8 mouse cellular contexts compared by ENCODE assay signal in genomic region chr5:125179735-125180629, GRCm38 (mm10). TPM values are rescaled to one million over a fixed set of nuclear protein-coding genes. Genes with fewer than 3 reads are reported as not detected.
DNase-seq lines count a peak whose midpoint lies in the region; ATAC-seq and TF ChIP-seq lines count a peak whose summit lies in the region.

No protein-coding gene starts in this region.

- intact Hi-C loops in heart, postnatal 14 days (cut with DNase I): loop anchor here (5.0 kb wide), 3 partner anchors 38 to 87 kb away; no protein-coding TSS in a partner anchor

- no peak overlapping the region for H3K27ac ChIP-seq in ES-E14 (ENCODE audit: insufficient read depth, low read depth, low read length, poor library complexity, severe bottlenecking)
- peak overlapping the region; percentile 96 for H3K27ac ChIP-seq in forebrain, embryonic 15.5 days (replicated peaks)
- peak overlapping the region; percentile 97 for H3K27ac ChIP-seq in intestine, embryonic 16.5 days (ENCODE audit: low read length)
- peak overlapping the region; percentile 57; the same call in 1 of the 2 replicates for H3K27ac ChIP-seq in liver, embryonic 16.5 days (ENCODE audit: low read length)
- peak overlapping the region; percentile 96 for H3K27ac ChIP-seq in neural tube, embryonic 14.5 days (ENCODE audit: low read depth, low read length)

- H3K36me3 ChIP-seq in ES-E14 (ENCODE audit: control insufficient read depth, insufficient read depth, low read length, poor library complexity, severe bottlenecking): peaks cover 1% of the 10 kb centered on the region; the same call in 1 of the 2 replicates
- no peaks in the 10 kb centered on the region for H3K36me3 ChIP-seq in forebrain, embryonic 15.5 days
- no peaks in the 10 kb centered on the region for H3K36me3 ChIP-seq in intestine, embryonic 16.5 days (ENCODE audit: control insufficient read depth, insufficient read depth, low read length)
- H3K36me3 ChIP-seq in liver, embryonic 16.5 days (ENCODE audit: control insufficient read depth, insufficient read depth): no peaks in the 10 kb centered on the region
- H3K36me3 ChIP-seq in neural tube, embryonic 14.5 days (ENCODE audit: control insufficient read depth, insufficient read depth, low read length): no peaks in the 10 kb centered on the region

- H3K9me3 ChIP-seq in ES-E14 (ENCODE audit: control insufficient read depth, insufficient read depth, low read depth, low read length): no peaks in the 10 kb centered on the region
- H3K9me3 ChIP-seq in forebrain, embryonic 15.5 days: no peaks in the 10 kb centered on the region
- no peaks in the 10 kb centered on the region for H3K9me3 ChIP-seq in intestine, embryonic 16.5 days (ENCODE audit: control insufficient read depth, low read length)
- H3K9me3 ChIP-seq in liver, embryonic 16.5 days (replicated peaks; ENCODE audit: control insufficient read depth, low read length): no peaks in the 10 kb centered on the region
- no peaks in the 10 kb centered on the region for H3K9me3 ChIP-seq in neural tube, embryonic 14.5 days (ENCODE audit: control insufficient read depth, low read length)

- no peaks in the 10 kb centered on the region for H3K27me3 ChIP-seq in forebrain, embryonic 15.5 days
- no peaks in the 10 kb centered on the region for H3K27me3 ChIP-seq in intestine, embryonic 16.5 days (replicated peaks; ENCODE audit: control insufficient read depth, insufficient read depth, low read length)
- peaks cover 4% of the 10 kb centered on the region; the same call in 1 of the 2 replicates for H3K27me3 ChIP-seq in liver, embryonic 16.5 days (ENCODE audit: control insufficient read depth, insufficient read depth, low read depth, low read length)
- no peaks in the 10 kb centered on the region for H3K27me3 ChIP-seq in neural tube, embryonic 14.5 days (ENCODE audit: control insufficient read depth, insufficient read depth, low read length)

- in situ Hi-C loops in ES-E14 (cut with MboI; ENCODE audit: low sequenced_read_pairs in 2 of 2, unreplicated experiment in 2 of 2): no loop called here

- H3K4me2 ChIP-seq in forebrain, embryonic 15.5 days (replicated peaks): peak overlapping the region; percentile 80
- peak overlapping the region; percentile 91 for H3K4me2 ChIP-seq in intestine, embryonic 16.5 days (ENCODE audit: low read depth, low read length)
- peak overlapping the region; percentile 91 for H3K4me2 ChIP-seq in liver, embryonic 16.5 days (ENCODE audit: low read depth, low read length)
- peak overlapping the region; percentile 95 for H3K4me2 ChIP-seq in neural tube, embryonic 14.5 days (ENCODE audit: low read depth, low read length)

- peaks cover 0 to 35% of the 10 kb centered on the region in 2 experiments; a peak in 2 of 4 replicates for H3K4me1 ChIP-seq in ES-E14 (ENCODE audit: control insufficient read depth in 2 of 2, insufficient read depth in 2 of 2, low read length in 2 of 2, poor library complexity in 1 of 2)
- peaks cover 48% of the 10 kb centered on the region for H3K4me1 ChIP-seq in forebrain, embryonic 15.5 days
- peaks cover 42% of the 10 kb centered on the region for H3K4me1 ChIP-seq in intestine, embryonic 16.5 days (ENCODE audit: control insufficient read depth, insufficient read depth, low read length)
- H3K4me1 ChIP-seq in liver, embryonic 16.5 days (ENCODE audit: control insufficient read depth, low read depth, low read length): peaks cover 25% of the 10 kb centered on the region
- H3K4me1 ChIP-seq in neural tube, embryonic 14.5 days (ENCODE audit: control insufficient read depth, insufficient read depth, low read length): peaks cover 36% of the 10 kb centered on the region

- WGBS in forebrain, embryonic 15.5 days: 8% methylated on average over 25 of the region's 25 CpGs
- 4% methylated on average over 23 of the region's 25 CpGs for WGBS in intestine, embryonic 16.5 days
- 1% methylated on average over 22 of the region's 25 CpGs for whole genome bisulfite sequencing in liver, embryonic 16.5 days (ENCODE audit: insufficient replicate concordance)
- 4% methylated on average over 21 of the region's 25 CpGs for WGBS in neural tube, embryonic 14.5 days

- peak overlapping the region; percentile 68 for H3K9ac ChIP-seq in ES-E14 (ENCODE audit: insufficient read depth, low read depth, low read length, poor library complexity, severe bottlenecking)
- peak overlapping the region; percentile 57 for H3K9ac ChIP-seq in forebrain, embryonic 15.5 days (replicated peaks)
- H3K9ac ChIP-seq in intestine, embryonic 16.5 days (ENCODE audit: low read depth, low read length): peak overlapping the region; percentile 68
- peak overlapping the region; percentile 50; the same call in 1 of the 2 replicates for H3K9ac ChIP-seq in liver, embryonic 16.5 days (ENCODE audit: low read depth, low read length)
- H3K9ac ChIP-seq in neural tube, embryonic 14.5 days (replicated peaks; ENCODE audit: low read depth, low read length): peak overlapping the region; percentile 90

- peak overlapping the region; percentile 86 to 89 for H3K4me3 ChIP-seq in ES-E14 (ENCODE audit: insufficient read depth in 1 of 2, low read depth in 1 of 2, low read length in 2 of 2, poor library complexity in 1 of 2, severe bottlenecking in 1 of 2)
- H3K4me3 ChIP-seq in forebrain, embryonic 15.5 days: peak overlapping the region; percentile 55
- peak overlapping the region; percentile 89 for H3K4me3 ChIP-seq in intestine, embryonic 16.5 days (ENCODE audit: low read length)
- H3K4me3 ChIP-seq in liver, embryonic 16.5 days (ENCODE audit: low read depth, low read length): peak overlapping the region; percentile 73
- peak overlapping the region; percentile 87 for H3K4me3 ChIP-seq in neural tube, embryonic 14.5 days (ENCODE audit: low read depth, low read length)

- peak; percentile 98 for DNase-seq in heart, adult 11 months
- DNase-seq in heart, postnatal 14 days: no peak
- DNase-seq in ES-E14 (ENCODE audit: low read depth, low spot score): no peak

- peak; percentile 38 for ATAC-seq in forebrain, embryonic 15.5 days (replicated peaks)
- ATAC-seq in intestine, embryonic 16.5 days: peak; percentile 27; the same call in 1 of the 2 replicates
- peak; percentile 7; the same call in 1 of the 2 replicates for ATAC-seq in liver, embryonic 16.5 days (ENCODE audit: low read depth)
- peak; percentile 14; the same call in 1 of the 2 replicates for ATAC-seq in neural tube, embryonic 14.5 days (ENCODE audit: low read depth)
- no peak for ATAC-seq in cerebellum, adult (ENCODE audit: insufficient number of reproducible peaks, low FRiP score, low TSS enrichment)

TF ChIP-seq in ES-E14, 5 proteins besides CTCF, POLR2A, EP300 and RAD21:
- TF ChIP-seq CHD2 (IDR thresholded peaks at IDR 0.05; ENCODE audit: low read depth, low read length) (no peak), ZC3H11A (IDR thresholded peaks at IDR 0.05; ENCODE audit: borderline replicate concordance, low read depth, low read length) (no peak), MAFK (IDR thresholded peaks at IDR 0.05; ENCODE audit: insufficient read depth, low read depth, low read length) (no peak), ZNF384 (IDR thresholded peaks at IDR 0.05; ENCODE audit: low read depth, low read length) (no peak), HCFC1 (IDR thresholded peaks at IDR 0.05; ENCODE audit: borderline replicate concordance, insufficient read depth, low read length) (no peak)

RNA-seq across cellular contexts. Expression of gene Ncor2, which starts 1.0 kb away (rescaled TPM):
- total RNA-seq in heart, postnatal 14 days (2021): 10 to 100 TPM; 89.1 to 98.5 TPM
- total RNA-seq in ES-E14 (2012; rRNA removed): 19.8 and 19.9 TPM in 2 replicates
- 30.2 and 31.6 TPM in 2 replicates for polyA plus RNA-seq in forebrain, embryonic 15.5 days (2015; fragmentation: Nextera tagmentation; extraction: Ambion mirVana)
- 13.1 and 14.4 TPM in 2 replicates for polyA plus RNA-seq in intestine, embryonic 16.5 days (2015; fragmentation: Nextera tagmentation; extraction: Ambion mirVana)
- polyA plus RNA-seq in liver, embryonic 16.5 days (2015; fragmentation: Nextera tagmentation; extraction: Ambion mirVana): 3.4 and 4.2 TPM in 2 replicates
- 29.1 and 32.8 TPM in 2 replicates for polyA plus RNA-seq in neural tube, embryonic 14.5 days (2014; fragmentation: Nextera tagmentation; extraction: Ambion mirVana)
